Mouse (Mus musculus) intestine, embryonic 14.5 days (tissue): ENCODE data around the gene Rcor3. TPM values are rescaled to one million over a fixed set of nuclear protein-coding genes. Genes with fewer than 3 reads are reported as not detected.

ENCODE experiments used
- ATAC-seq: fragments of 200-750 bp; cut with Nextera tagmentation; replicated peaks from 2 replicates; pipeline ENCODE4 v1.8.0; 2017; ENCODE audit warnings: low read depth, moderate number of reproducible peaks, moderate TSS enrichment, moderate library complexity; ENCODE audit not compliant: low FRiP score, low TSS enrichment
- DNase-seq: peaks from one replicate; pipeline ENCODE4 v3.0.0-alpha.2; 2018; ENCODE audit warnings: low spot score
- H3K27ac ChIP-seq: fragments of 300-500 bp; sonication (generic); 2 replicates; pipeline ENCODE4 v1.5.1; 2014; ENCODE audit warnings: low read depth, mild to moderate bottlenecking, control low read depth
- H3K27me3 ChIP-seq: fragments of 300-500 bp; sonication (generic); replicated peaks from 2 replicates; pipeline ENCODE4 v1.6.1; 2014; ENCODE audit warnings: low read length, control low read depth; ENCODE audit not compliant: control insufficient read depth, insufficient read depth
- H3K36me3 ChIP-seq: fragments of 300-500 bp; sonication (generic); 2 replicates; pipeline ENCODE4 v1.6.1; 2014; ENCODE audit warnings: low read length, control low read depth; ENCODE audit not compliant: control insufficient read depth, insufficient read depth
- H3K4me1 ChIP-seq: fragments of 300-500 bp; sonication (generic); replicated peaks from 2 replicates; pipeline ENCODE4 v1.6.1; 2014; ENCODE audit warnings: low read length, control low read depth, mixed read lengths; ENCODE audit not compliant: control insufficient read depth, insufficient read depth
- H3K4me2 ChIP-seq: fragments of 300-500 bp; sonication (generic); 2 replicates; pipeline ENCODE4 v1.6.1; 2014; ENCODE audit warnings: low read length
- H3K4me3 ChIP-seq: fragments of 300-500 bp; sonication (generic); 2 replicates; pipeline ENCODE4 v1.5.1; 2014; ENCODE audit warnings: low read depth, low read length, control low read depth, mixed read lengths
- H3K9ac ChIP-seq: fragments of 300-500 bp; sonication (generic); 2 replicates; pipeline ENCODE4 v1.6.1; 2014; ENCODE audit warnings: mild to moderate bottlenecking, low read length
- H3K9me3 ChIP-seq: fragments of 300-500 bp; sonication (generic); 2 replicates; pipeline ENCODE4 v1.6.1; 2016; ENCODE audit warnings: low read length, control low read depth; ENCODE audit not compliant: control insufficient read depth
- WGBS: fragments of 180-500 bp; shearing (Covaris S2); extraction: QIAGEN DNeasy Blood & Tissue Kit; methylation state at CpG from one replicate; pipeline ENCODE4 v1.1.7; 2014; 5-methylcytosine and 5-hydroxymethylcytosine counted together
- polyA plus RNA-seq: library from polyadenylated mRNA; unstranded; fragments of >200 nt; fragmentation: Nextera tagmentation; extraction: Ambion mirVana; gene quantifications from 2 replicates; pipeline ENCODE4 v1.2.1, GENCODE M21; 2014

The Rcor3 gene
- polyA plus RNA-seq, 1 experiment from 2014 or later = 31.1 TPM

- Histone ChIP-seq H3K36me3 (peaks cover 31% of the 10 kb centered on the region), H3K9ac (no peak overlapping the region), H3K27ac (no peak overlapping the region), H3K4me1 (no peaks in the 10 kb centered on the region), H3K27me3 (no peaks in the 10 kb centered on the region), H3K4me3 (no peak overlapping the region), H3K9me3 (no peaks in the 10 kb centered on the region), H3K4me2 (no peak overlapping the region)
- DNase-seq (no peak), ATAC-seq (no peak)
- WGBS = 86% methylated on average over 5 of the region's 5 CpGs
Observed at GRCm38 (mm10) chr1:192052986-192053385, 84.9 kb downstream of the Rcor3 start.

- no peak for DNase-seq
- H3K36me3 ChIP-seq = peaks cover 27% of the 10 kb centered on the region
- no peak overlapping the region for H3K27ac ChIP-seq
- H3K4me3 ChIP-seq = no peak overlapping the region
- H3K9ac ChIP-seq = no peak overlapping the region
- ATAC-seq = no peak
- 89% methylated on average over 8 of the region's 8 CpGs for WGBS
- H3K9me3 ChIP-seq = no peaks in the 10 kb centered on the region
- no peaks in the 10 kb centered on the region for H3K4me1 ChIP-seq
- H3K27me3 ChIP-seq = no peaks in the 10 kb centered on the region
- H3K4me2 ChIP-seq = no peak overlapping the region
Observed at GRCm38 (mm10) chr1:192052461-192052860, 85.4 kb downstream of the Rcor3 start.

Other genes starting within 250 kb of the Rcor3 start
- gene Slc30a1, start 231.3 kb downstream of the Rcor3 start, polyA plus RNA-seq = 1.6 and 2.0 TPM in 2 replicates
- 0.30 and 0.31 TPM in 2 replicates for gene Rd3, start 160.7 kb downstream of the Rcor3 start, polyA plus RNA-seq
- gene Traf5, start 45.5 kb downstream of the Rcor3 start, polyA plus RNA-seq = 21.3 and 26.0 TPM in 2 replicates
- gene Kcnh1, start 52.7 kb upstream of the Rcor3 start, polyA plus RNA-seq = 0.85 and 0.87 TPM in 2 replicates